Mouse (Mus musculus) forebrain, embryonic 15.5 days (tissue): ENCODE data around the gene Jade2. TPM values are rescaled to one million over a fixed set of nuclear protein-coding genes. Genes with fewer than 3 reads are reported as not detected.

Source experiments
- ATAC-seq: fragments of 200-750 bp; cut with Nextera tagmentation; replicated peaks from 2 replicates; pipeline ENCODE4 v1.8.0; 2017; ENCODE audit warnings: mild to moderate bottlenecking, moderate TSS enrichment, moderate library complexity
- H3K27ac ChIP-seq: fragments of 300-500 bp; sonication (generic); replicated peaks from 2 replicates; pipeline ENCODE4 v1.5.1; 2015; ENCODE audit warnings: mild to moderate bottlenecking, inconsistent platforms
- H3K27me3 ChIP-seq: fragments of 300-500 bp; sonication (generic); 2 replicates; pipeline ENCODE4 v1.6.1; 2015; ENCODE audit warnings: inconsistent platforms
- H3K36me3 ChIP-seq: fragments of 300-500 bp; sonication (generic); 2 replicates; pipeline ENCODE4 v1.6.1; 2015; ENCODE audit warnings: mild to moderate bottlenecking, inconsistent platforms
- H3K4me1 ChIP-seq: fragments of 300-500 bp; sonication (generic); 2 replicates; pipeline ENCODE4 v1.6.1; 2015; ENCODE audit warnings: inconsistent platforms
- H3K4me2 ChIP-seq: fragments of 300-500 bp; sonication (generic); replicated peaks from 2 replicates; pipeline ENCODE4 v1.6.1; 2015; ENCODE audit warnings: mild to moderate bottlenecking, inconsistent platforms
- H3K4me3 ChIP-seq: fragments of 300-500 bp; sonication (generic); 2 replicates; pipeline ENCODE4 v1.5.1; 2015; ENCODE audit warnings: mild to moderate bottlenecking, inconsistent platforms
- H3K9ac ChIP-seq: fragments of 300-500 bp; sonication (generic); replicated peaks from 2 replicates; pipeline ENCODE4 v1.6.1; 2015; ENCODE audit warnings: mild to moderate bottlenecking, inconsistent platforms
- H3K9me3 ChIP-seq: fragments of 300-500 bp; sonication (generic); 2 replicates; pipeline ENCODE4 v1.6.1; 2016; ENCODE audit warnings: inconsistent platforms
- WGBS: fragments of 180-500 bp; shearing (Covaris S2); methylation state at CpG from one replicate; pipeline ENCODE4 v1.1.7; 2015; ENCODE audit warnings: mixed read lengths; 5-methylcytosine and 5-hydroxymethylcytosine counted together
- polyA plus RNA-seq: library from polyadenylated mRNA; unstranded; fragments of >200 nt; fragmentation: Nextera tagmentation; extraction: Ambion mirVana; gene quantifications from 2 replicates; pipeline ENCODE4 v1.2.1, GENCODE M21; 2015

Jade2 gene
- polyA plus RNA-seq, 1 experiment from 2014 or later: 0.45 TPM

DNA sequence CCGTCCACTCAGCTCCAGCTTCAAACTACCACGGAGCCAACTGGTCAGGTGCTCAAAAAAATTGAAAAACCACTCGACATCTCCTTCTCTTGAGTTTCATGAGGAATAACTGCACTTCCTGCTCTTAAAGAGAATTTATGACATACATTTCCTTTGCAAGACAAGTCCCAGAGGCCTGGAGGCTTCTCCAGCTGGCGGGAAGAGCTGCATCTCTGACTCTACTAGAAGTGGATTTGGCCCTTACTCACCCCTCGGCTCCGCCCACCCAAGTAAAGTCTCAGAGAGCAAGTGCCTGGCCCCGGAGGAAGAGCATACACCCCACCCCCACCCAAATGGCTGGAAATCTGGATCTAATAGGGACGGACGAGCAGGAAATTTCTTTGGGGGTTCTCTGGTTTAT, 16.3 kb downstream of the Jade2 start:
- Histone ChIP-seq H3K27me3 (no peaks in the 10 kb centered on the region), H3K4me3 (no peak overlapping the region), H3K36me3 (no peaks in the 10 kb centered on the region), H3K9ac (no peak overlapping the region), H3K4me2 (no peak overlapping the region), H3K9me3 (no peaks in the 10 kb centered on the region), H3K27ac (no peak overlapping the region), H3K4me1 (no peaks in the 10 kb centered on the region; the same call in 1 of the 2 replicates)
- WGBS: 76% methylated on average over 9 of the region's 9 CpGs
- ATAC-seq: no peak

GRCm38 (mm10) chr11:51840657-51841056, 16.8 kb downstream of the Jade2 start:
- 89% methylated on average over 9 of the region's 9 CpGs for WGBS
- Histone ChIP-seq H3K27ac (no peak overlapping the region), H3K4me3 (no peak overlapping the region), H3K27me3 (no peaks in the 10 kb centered on the region), H3K4me1 (no peaks in the 10 kb centered on the region; the same call in 1 of the 2 replicates), H3K9ac (no peak overlapping the region), H3K36me3 (no peaks in the 10 kb centered on the region), H3K9me3 (no peaks in the 10 kb centered on the region), H3K4me2 (no peak overlapping the region)
- no peak for ATAC-seq

DNA sequence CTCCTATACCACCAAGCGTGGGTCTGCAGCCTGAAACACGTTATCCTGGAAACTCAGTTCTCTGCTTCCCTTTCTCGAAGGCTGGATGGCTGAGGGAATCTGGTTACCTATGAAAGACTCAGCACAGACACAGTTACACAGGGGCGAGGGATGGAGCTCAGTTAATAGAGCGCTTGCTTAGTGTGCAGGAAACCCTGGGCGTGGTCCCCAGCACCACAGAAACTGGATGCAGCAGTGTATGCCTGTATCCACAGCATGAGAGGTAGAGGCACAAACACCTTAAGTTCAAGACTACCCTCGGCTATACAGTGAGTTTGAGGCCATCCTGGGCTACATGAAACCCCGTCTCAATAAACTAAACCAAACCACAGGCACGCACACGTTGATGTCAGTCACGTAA, 17.5 kb downstream of the Jade2 start:
- 90% methylated on average over 11 of the region's 11 CpGs for WGBS
- Histone ChIP-seq H3K4me1 (no peaks in the 10 kb centered on the region; the same call in 1 of the 2 replicates), H3K9ac (no peak overlapping the region), H3K4me2 (no peak overlapping the region), H3K4me3 (no peak overlapping the region), H3K27me3 (no peaks in the 10 kb centered on the region), H3K9me3 (no peaks in the 10 kb centered on the region), H3K27ac (no peak overlapping the region), H3K36me3 (no peaks in the 10 kb centered on the region)
- ATAC-seq: no peak

GRCm38 (mm10) chr11:51839106-51839505, 18.3 kb downstream of the Jade2 start:
- Histone ChIP-seq H3K4me1 (no peaks in the 10 kb centered on the region; the same call in 1 of the 2 replicates), H3K36me3 (no peaks in the 10 kb centered on the region), H3K4me2 (no peak overlapping the region), H3K9me3 (no peaks in the 10 kb centered on the region), H3K27ac (no peak overlapping the region), H3K9ac (no peak overlapping the region), H3K4me3 (no peak overlapping the region), H3K27me3 (no peaks in the 10 kb centered on the region)
- no peak for ATAC-seq
- WGBS: 83% methylated on average over 2 of the region's 2 CpGs

- ATAC-seq: 0 out of 2 replicates have a peak, but pooled peaks have one; percentile 23
- whole genome bisulfite sequencing: 72% methylated on average over 8 of the region's 8 CpGs
- Histone ChIP-seq H3K9me3 (no peaks in the 10 kb centered on the region), H3K36me3 (no peaks in the 10 kb centered on the region), H3K27me3 (no peaks in the 10 kb centered on the region), H3K9ac (no peak overlapping the region), H3K27ac (0 out of 2 replicates have a peak overlapping the region, but pooled peaks have one; percentile 23), H3K4me3 (no peak overlapping the region), H3K4me2 (no peak overlapping the region), H3K4me1 (peaks cover 5% of the 10 kb centered on the region)
Observed at GRCm38 (mm10) chr11:51837164-51838153, 20.0 kb downstream of the Jade2 start.

GRCm38 (mm10) chr11:51836506-51836905, 20.9 kb downstream of the Jade2 start:
- Histone ChIP-seq H3K36me3 (no peaks in the 10 kb centered on the region), H3K4me3 (no peak overlapping the region), H3K27me3 (no peaks in the 10 kb centered on the region), H3K27ac (no peak overlapping the region), H3K9me3 (no peaks in the 10 kb centered on the region), H3K4me2 (no peak overlapping the region), H3K4me1 (peaks cover 7% of the 10 kb centered on the region), H3K9ac (no peak overlapping the region)
- no peak for ATAC-seq
- WGBS: 86% methylated on average over 6 of the region's 6 CpGs

GRCm38 (mm10) chr11:51835598-51835997, 21.9 kb downstream of the Jade2 start:
- 97% methylated on average over 12 of the region's 12 CpGs for WGBS

GRCm38 (mm10) chr11:51834067-51834411, 23.4 kb downstream of the Jade2 start:
- H3K36me3 ChIP-seq: no peaks in the 10 kb centered on the region
- peaks cover 7% of the 10 kb centered on the region for H3K4me1 ChIP-seq
- no peak for ATAC-seq
- no peaks in the 10 kb centered on the region for H3K9me3 ChIP-seq
- H3K9ac ChIP-seq: no peak overlapping the region
- no peak overlapping the region for H3K4me2 ChIP-seq
- WGBS: 91% methylated on average over 8 of the region's 8 CpGs
- H3K4me3 ChIP-seq: no peak overlapping the region
- no peak overlapping the region for H3K27ac ChIP-seq
- H3K27me3 ChIP-seq: no peaks in the 10 kb centered on the region

More at GRCm38 (mm10) chr11:51835598-51835997, 21.9 kb downstream of the Jade2 start:
- ATAC-seq: no peak
- Histone ChIP-seq H3K27me3 (no peaks in the 10 kb centered on the region), H3K36me3 (no peaks in the 10 kb centered on the region), H3K9me3 (no peaks in the 10 kb centered on the region), H3K4me2 (no peak overlapping the region), H3K27ac (no peak overlapping the region), H3K4me1 (peaks cover 7% of the 10 kb centered on the region), H3K4me3 (no peak overlapping the region), H3K9ac (no peak overlapping the region)

- 92% methylated on average over 10 of the region's 10 CpGs for WGBS
- Histone ChIP-seq H3K27me3 (no peaks in the 10 kb centered on the region), H3K4me1 (peaks cover 7% of the 10 kb centered on the region), H3K9me3 (no peaks in the 10 kb centered on the region), H3K9ac (no peak overlapping the region), H3K4me2 (no peak overlapping the region), H3K27ac (no peak overlapping the region), H3K4me3 (no peak overlapping the region), H3K36me3 (no peaks in the 10 kb centered on the region)
- ATAC-seq: no peak
Observed at GRCm38 (mm10) chr11:51833393-51834066, 23.9 kb downstream of the Jade2 start.

GRCm38 (mm10) chr11:51832992-51833391, 24.5 kb downstream of the Jade2 start:
- H3K9ac ChIP-seq: no peak overlapping the region
- H3K9me3 ChIP-seq: no peaks in the 10 kb centered on the region
- H3K27me3 ChIP-seq: no peaks in the 10 kb centered on the region
- H3K4me2 ChIP-seq: no peak overlapping the region
- no peak overlapping the region for H3K27ac ChIP-seq
- no peak for ATAC-seq
- H3K4me3 ChIP-seq: no peak overlapping the region
- WGBS: 80% methylated on average over 5 of the region's 5 CpGs
- peaks cover 7% of the 10 kb centered on the region for H3K4me1 ChIP-seq
- H3K36me3 ChIP-seq: no peaks in the 10 kb centered on the region

- 54% methylated on average over 4 of the region's 4 CpGs for WGBS
- no peak overlapping the region for H3K27ac ChIP-seq
- no peak overlapping the region for H3K4me2 ChIP-seq
- H3K4me3 ChIP-seq: no peak overlapping the region
- no peaks in the 10 kb centered on the region for H3K9me3 ChIP-seq
- peaks cover 7% of the 10 kb centered on the region for H3K4me1 ChIP-seq
- H3K27me3 ChIP-seq: no peaks in the 10 kb centered on the region
- peak; percentile 63; the same call in 1 of the 2 replicates for ATAC-seq
- H3K36me3 ChIP-seq: no peaks in the 10 kb centered on the region
- no peak overlapping the region for H3K9ac ChIP-seq
Observed at GRCm38 (mm10) chr11:51831962-51832909, 25.2 kb downstream of the Jade2 start.
